Mouse (Mus musculus) myocyte (in vitro differentiated cells): ENCODE data around the gene Fam20c. TPM values are rescaled to one million over a fixed set of nuclear protein-coding genes. Genes with fewer than 3 reads are reported as not detected.

Source experiments
- H3K27me3 ChIP-seq: one replicate; pipeline ENCODE4 v1.6.1; 2011; ENCODE audit not compliant: control insufficient read depth, insufficient read depth, insufficient read length
- H3K36me3 ChIP-seq: one replicate; pipeline ENCODE4 v1.6.1; 2011; ENCODE audit not compliant: control insufficient read depth, insufficient read depth
- H3K4me2 ChIP-seq: one replicate; pipeline ENCODE4 v1.6.1; 2011; ENCODE audit warnings: low read depth, control low read depth
- H3K4me3 ChIP-seq: one replicate; pipeline ENCODE4 v1.5.1; 2011; ENCODE audit warnings: mild to moderate bottlenecking, control low read depth, moderate library complexity
- H3K79me2 ChIP-seq: one replicate; pipeline ENCODE4 v1.6.1; 2011; ENCODE audit not compliant: control insufficient read depth, insufficient read depth
- H3ac ChIP-seq: one replicate; pipeline ENCODE4 v1.6.1; 2011; ENCODE audit not compliant: control insufficient read depth, insufficient read length
- CEBPB ChIP-seq: IDR thresholded peaks from 2 replicates; pipeline ENCODE4 v1.6.1; 2011; ENCODE audit warnings: mild to moderate bottlenecking, moderate library complexity; ENCODE audit not compliant: poor library complexity, insufficient read depth, severe bottlenecking
- E2F4 ChIP-seq: IDR thresholded peaks from one replicate; pipeline ENCODE4 v1.6.1; 2011; ENCODE audit warnings: mild to moderate bottlenecking, control low read depth, moderate library complexity; ENCODE audit not compliant: insufficient read depth
- MAX ChIP-seq: IDR thresholded peaks from one replicate; pipeline ENCODE4 v1.6.1; 2011; ENCODE audit warnings: low read depth, mild to moderate bottlenecking, control low read depth
- MYOD1 ChIP-seq, 3 experiments: IDR thresholded peaks; one replicate each; pipeline ENCODE4 v1.6.1; 2011; ENCODE audit warnings: control low read depth in 2 of 3, low read depth in 2 of 3, mild to moderate bottlenecking in 2 of 3, moderate library complexity in 1 of 3; ENCODE audit not compliant: insufficient read length in 2 of 3, control insufficient read depth in 1 of 3
- MYOG ChIP-seq, 3 experiments: IDR thresholded peaks; one replicate each; pipeline ENCODE4 v1.6.1; 2011; ENCODE audit warnings: control low read depth in 2 of 3, low read depth in 2 of 3, mild to moderate bottlenecking in 2 of 3; ENCODE audit not compliant: insufficient read length in 2 of 3, control insufficient read depth in 1 of 3, insufficient read depth in 1 of 3
- POLR2A ChIP-seq: IDR thresholded peaks from one replicate; pipeline ENCODE4 v1.6.1; 2011; ENCODE audit warnings: low read depth, mild to moderate bottlenecking, control low read depth, moderate library complexity; ENCODE audit not compliant: insufficient read length
- POLR2AphosphoS2 ChIP-seq: IDR thresholded peaks from one replicate; pipeline ENCODE4 v1.6.1; 2011; ENCODE audit warnings: low read depth, control low read depth; ENCODE audit not compliant: insufficient read length
- REST ChIP-seq: IDR thresholded peaks from one replicate; pipeline ENCODE4 v1.6.1; 2011; ENCODE audit warnings: mild to moderate bottlenecking, control low read depth, moderate library complexity; ENCODE audit not compliant: insufficient read depth, insufficient read length
- SRF ChIP-seq: IDR thresholded peaks from one replicate; pipeline ENCODE4 v1.6.1; 2011; ENCODE audit warnings: low read depth; ENCODE audit not compliant: control insufficient read depth, insufficient read length
- TCF12 ChIP-seq: IDR thresholded peaks from one replicate; pipeline ENCODE4 v1.6.1; 2011; ENCODE audit warnings: mild to moderate bottlenecking, control low read depth; ENCODE audit not compliant: poor library complexity, insufficient read depth, severe bottlenecking
- TCF3 ChIP-seq: IDR thresholded peaks from one replicate; pipeline ENCODE4 v1.6.1; 2011; ENCODE audit warnings: low read depth, control low read depth; ENCODE audit not compliant: insufficient read length
- USF1 ChIP-seq: IDR thresholded peaks from one replicate; pipeline ENCODE4 v1.6.1; 2011; ENCODE audit warnings: low read depth, mild to moderate bottlenecking, control low read depth, moderate library complexity
- polyA plus RNA-seq: library from polyadenylated mRNA; unstranded; fragments of >200 nt; fragmentation: generic; extraction: Trizol; gene quantifications from one replicate; pipeline ENCODE4 v1.2.1, GENCODE M21; 2012; ENCODE audit warnings: missing spikeins

The Fam20c gene
- polyA plus RNA-seq, 1 experiment, result 37.5 TPM

- no peak for TF ChIP-seq REST
- TF ChIP-seq MYOD1 (IDR thresholded peaks at IDR 0.05; ENCODE audit: control insufficient read depth in 1 of 3, insufficient read length in 2 of 3, low read depth in 2 of 3), result no peak
- TF ChIP-seq POLR2A, result no peak
- no peak for TF ChIP-seq CEBPB
- no peak for TF ChIP-seq USF1
- no peak for TF ChIP-seq E2F4
- no peak for TF ChIP-seq TCF12
- TF ChIP-seq TCF3, result no peak
- TF ChIP-seq MYOG (IDR thresholded peaks at IDR 0.05; ENCODE audit: control insufficient read depth in 1 of 3, insufficient read depth in 1 of 3, insufficient read length in 2 of 3, low read depth in 2 of 3), result no peak
- TF ChIP-seq MAX, result no peak
- TF ChIP-seq POLR2AphosphoS2, result no peak
- Histone ChIP-seq H3K27me3 (no peaks in the 10 kb centered on the region), H3K36me3 (no peaks in the 10 kb centered on the region), H3K79me2 (no peaks in the 10 kb centered on the region), H3K4me2 (no peak overlapping the region), H3K4me3 (no peak overlapping the region), H3ac (no peak overlapping the region)
Measured at GRCm38 (mm10) chr5:138743631-138744030, 10.7 kb upstream of the Fam20c start.

GRCm38 (mm10) chr5:138745378-138746099 lies 8.8 kb upstream of the Fam20c start:
- Histone ChIP-seq H3K36me3 (no peaks in the 10 kb centered on the region), H3K27me3 (no peaks in the 10 kb centered on the region), H3ac (no peak overlapping the region), H3K4me2 (no peak overlapping the region), H3K4me3 (no peak overlapping the region), H3K79me2 (no peaks in the 10 kb centered on the region)
- TF ChIP-seq MYOG (IDR thresholded peaks at IDR 0.05; ENCODE audit: control insufficient read depth in 1 of 3, insufficient read depth in 1 of 3, insufficient read length in 2 of 3, low read depth in 2 of 3) (no peak), E2F4 (no peak), USF1 (no peak), SRF (no peak), POLR2AphosphoS2 (no peak)

- Histone ChIP-seq H3K79me2 (peaks cover 20% of the 10 kb centered on the region), H3K27me3 (no peaks in the 10 kb centered on the region), H3ac (no peak overlapping the region), H3K36me3 (peaks cover 5% of the 10 kb centered on the region), H3K4me2 (peak overlapping the region; percentile 91), H3K4me3 (peak overlapping the region; percentile 66)
- TF ChIP-seq TCF12 (no peak), MYOD1 (IDR thresholded peaks at IDR 0.05; ENCODE audit: control insufficient read depth in 1 of 3, insufficient read length in 2 of 3, low read depth in 2 of 3) (peak in 2 of 3 experiments; percentile 89 to 93), TCF3 (no peak), MYOG (IDR thresholded peaks at IDR 0.05; ENCODE audit: control insufficient read depth in 1 of 3, insufficient read depth in 1 of 3, insufficient read length in 2 of 3, low read depth in 2 of 3) (no peak)
Measured at GRCm38 (mm10) chr5:138753269-138753668, 1.0 kb upstream of the Fam20c start.

- TF ChIP-seq MAX (no peak), MYOG (IDR thresholded peaks at IDR 0.05; ENCODE audit: control insufficient read depth in 1 of 3, insufficient read depth in 1 of 3, insufficient read length in 2 of 3, low read depth in 2 of 3) (no peak), POLR2A (no peak), E2F4 (no peak), SRF (no peak), MYOD1 (IDR thresholded peaks at IDR 0.05; ENCODE audit: control insufficient read depth in 1 of 3, insufficient read length in 2 of 3, low read depth in 2 of 3) (no peak), USF1 (no peak), TCF3 (no peak), POLR2AphosphoS2 (no peak), REST (no peak), CEBPB (no peak), TCF12 (no peak)
- H3ac ChIP-seq, result peak overlapping the region; percentile 83
- H3K4me3 ChIP-seq, result peak overlapping the region; percentile 66
- H3K4me2 ChIP-seq, result peak overlapping the region; percentile 91
- peaks cover 27% of the 10 kb centered on the region for H3K79me2 ChIP-seq
- no peaks in the 10 kb centered on the region for H3K27me3 ChIP-seq
- peaks cover 5% of the 10 kb centered on the region for H3K36me3 ChIP-seq
Measured at GRCm38 (mm10) chr5:138753946-138754302, 390 bp upstream of the Fam20c start.

GRCm38 (mm10) chr5:138755121-138755452 lies 773 bp downstream of the Fam20c start:
- TF ChIP-seq REST (no peak), CEBPB (no peak), TCF12 (no peak), MYOG (IDR thresholded peaks at IDR 0.05; ENCODE audit: control insufficient read depth in 1 of 3, insufficient read depth in 1 of 3, insufficient read length in 2 of 3, low read depth in 2 of 3) (peak in 1 of 3 experiments; percentile 4), E2F4 (no peak), MYOD1 (IDR thresholded peaks at IDR 0.05; ENCODE audit: control insufficient read depth in 1 of 3, insufficient read length in 2 of 3, low read depth in 2 of 3) (peak in 2 of 3 experiments; percentile 28 to 61), SRF (no peak), TCF3 (no peak), USF1 (no peak), POLR2A (no peak), MAX (no peak), POLR2AphosphoS2 (no peak)
- peaks cover 5% of the 10 kb centered on the region for H3K36me3 ChIP-seq
- H3K4me2 ChIP-seq, result peak overlapping the region; percentile 84
- H3K27me3 ChIP-seq, result no peaks in the 10 kb centered on the region
- H3K4me3 ChIP-seq, result peak overlapping the region; percentile 66
- H3K79me2 ChIP-seq, result peaks cover 27% of the 10 kb centered on the region
- H3ac ChIP-seq, result peak overlapping the region; percentile 83
